Mouse (Mus musculus) midbrain, embryonic 14.5 days (tissue): ENCODE results near the gene Apbb2. TPM values are rescaled to one million over a fixed set of nuclear protein-coding genes. Genes with fewer than 3 reads are reported as not detected.

Experiments used
- ATAC-seq: fragments of 200-750 bp; cut with Nextera tagmentation; 2 replicates; pipeline ENCODE4 v1.8.0; 2017; ENCODE audit warnings: moderate number of reproducible peaks, moderate library complexity; ENCODE audit not compliant: low FRiP score, low TSS enrichment
- DNase-seq: peaks from one replicate; pipeline ENCODE4 v3.0.0-alpha.2; 2015
- H3K27ac ChIP-seq: fragments of 300-500 bp; sonication (generic); replicated peaks from 2 replicates; pipeline ENCODE4 v1.5.1; 2014; ENCODE audit warnings: mild to moderate bottlenecking, low read depth, low read length, moderate library complexity
- H3K27me3 ChIP-seq: fragments of 300-500 bp; sonication (generic); 2 replicates; pipeline ENCODE4 v1.6.1; 2014; ENCODE audit warnings: low read length, control low read depth, mixed read lengths; ENCODE audit not compliant: control insufficient read depth, insufficient read depth
- H3K36me3 ChIP-seq: fragments of 300-500 bp; sonication (generic); 2 replicates; pipeline ENCODE4 v1.6.1; 2014; ENCODE audit warnings: low read length, control low read depth; ENCODE audit not compliant: control insufficient read depth, insufficient read depth
- H3K4me1 ChIP-seq: fragments of 300-500 bp; sonication (generic); 2 replicates; pipeline ENCODE4 v1.6.1; 2014; ENCODE audit warnings: mild to moderate bottlenecking, antibody characterized with exemption, low read length, control low read depth; ENCODE audit not compliant: control insufficient read depth, insufficient read depth
- H3K4me2 ChIP-seq: fragments of 300-500 bp; sonication (generic); 2 replicates; pipeline ENCODE4 v1.6.1; 2014; ENCODE audit warnings: mild to moderate bottlenecking, low read length, moderate library complexity
- H3K4me3 ChIP-seq: fragments of 300-500 bp; sonication (generic); replicated peaks from 2 replicates; pipeline ENCODE4 v1.5.1; 2014; ENCODE audit warnings: low read depth, low read length
- H3K9ac ChIP-seq: fragments of 300-500 bp; sonication (generic); replicated peaks from 2 replicates; pipeline ENCODE4 v1.6.1; 2014; ENCODE audit warnings: mild to moderate bottlenecking, low read length, moderate library complexity
- H3K9me3 ChIP-seq: fragments of 300-500 bp; sonication (generic); 2 replicates; pipeline ENCODE4 v1.6.1; 2016; ENCODE audit warnings: low read length, control low read depth, mixed read lengths; ENCODE audit not compliant: control insufficient read depth
- whole genome bisulfite sequencing: fragments of 180-500 bp; shearing (Covaris S2); extraction: QIAGEN DNeasy Blood & Tissue Kit; methylation state at CpG from one replicate; pipeline ENCODE4 v1.1.7; 2014; 5-methylcytosine and 5-hydroxymethylcytosine counted together
- polyA plus RNA-seq: library from polyadenylated mRNA; unstranded; fragments of >200 nt; fragmentation: Nextera tagmentation; extraction: Ambion mirVana; gene quantifications from 2 replicates; pipeline ENCODE4 v1.2.1, GENCODE M21; 2014

Apbb2 gene
- polyA plus RNA-seq, 1 experiment from 2014 or later, result 116 TPM

DNA sequence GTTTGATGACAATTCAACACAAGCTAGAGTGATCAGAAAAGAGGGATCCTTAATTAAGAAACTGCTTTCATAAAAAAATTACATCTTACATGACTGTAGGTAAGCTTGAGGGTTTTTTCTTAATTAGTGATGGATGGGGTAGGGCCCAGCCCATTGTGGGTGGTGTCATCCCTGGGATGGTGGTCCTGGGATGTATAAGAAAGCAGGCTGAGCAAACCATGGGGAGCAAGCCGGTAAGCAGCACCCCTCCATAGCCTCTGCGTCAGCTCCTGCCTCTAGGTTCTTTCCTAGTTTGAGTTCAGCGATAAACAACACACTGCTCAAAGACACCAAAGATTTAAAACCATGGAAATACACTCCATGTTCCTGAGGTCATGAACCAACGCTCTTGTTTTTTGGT lies 78.3 kb downstream of the Apbb2 start:
- DNase-seq (no peak), ATAC-seq (no peak)
- no peak overlapping the region for H3K4me3 ChIP-seq
- H3K36me3 ChIP-seq, result no peaks in the 10 kb centered on the region
- peaks cover 21% of the 10 kb centered on the region for H3K4me1 ChIP-seq
- no peak overlapping the region for H3K9ac ChIP-seq
- no peak overlapping the region for H3K27ac ChIP-seq
- WGBS, result over 99% methylated on average over 4 of the region's 4 CpGs
- no peaks in the 10 kb centered on the region for H3K27me3 ChIP-seq
- no peaks in the 10 kb centered on the region for H3K9me3 ChIP-seq
- no peak overlapping the region for H3K4me2 ChIP-seq

DNA sequence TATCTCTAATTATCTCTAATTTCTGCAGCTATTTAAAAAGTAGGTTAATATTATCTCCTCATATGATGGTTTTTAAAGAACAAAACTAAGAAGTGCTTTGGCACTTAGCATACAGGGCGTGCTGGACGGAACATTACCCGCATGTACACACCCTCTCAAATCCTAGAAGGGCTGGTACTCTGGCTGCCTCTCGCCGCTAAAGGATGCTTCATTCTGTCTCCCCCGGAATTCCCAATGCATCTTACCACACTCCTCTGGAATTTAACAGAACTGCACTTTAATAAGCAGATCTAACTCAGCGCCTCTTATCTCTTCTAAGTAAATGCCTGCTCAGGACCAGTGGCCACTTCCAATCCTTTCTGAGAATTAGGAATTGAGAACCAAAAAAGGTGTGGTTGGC lies 80.8 kb downstream of the Apbb2 start:
- Histone ChIP-seq H3K9ac (no peak overlapping the region), H3K4me1 (peaks cover 20% of the 10 kb centered on the region), H3K27me3 (no peaks in the 10 kb centered on the region), H3K4me2 (no peak overlapping the region), H3K4me3 (no peak overlapping the region), H3K36me3 (no peaks in the 10 kb centered on the region), H3K27ac (no peak overlapping the region), H3K9me3 (no peaks in the 10 kb centered on the region)
- no peak for ATAC-seq
- no peak for DNase-seq
- 75% methylated on average over 7 of the region's 7 CpGs for WGBS

DNA sequence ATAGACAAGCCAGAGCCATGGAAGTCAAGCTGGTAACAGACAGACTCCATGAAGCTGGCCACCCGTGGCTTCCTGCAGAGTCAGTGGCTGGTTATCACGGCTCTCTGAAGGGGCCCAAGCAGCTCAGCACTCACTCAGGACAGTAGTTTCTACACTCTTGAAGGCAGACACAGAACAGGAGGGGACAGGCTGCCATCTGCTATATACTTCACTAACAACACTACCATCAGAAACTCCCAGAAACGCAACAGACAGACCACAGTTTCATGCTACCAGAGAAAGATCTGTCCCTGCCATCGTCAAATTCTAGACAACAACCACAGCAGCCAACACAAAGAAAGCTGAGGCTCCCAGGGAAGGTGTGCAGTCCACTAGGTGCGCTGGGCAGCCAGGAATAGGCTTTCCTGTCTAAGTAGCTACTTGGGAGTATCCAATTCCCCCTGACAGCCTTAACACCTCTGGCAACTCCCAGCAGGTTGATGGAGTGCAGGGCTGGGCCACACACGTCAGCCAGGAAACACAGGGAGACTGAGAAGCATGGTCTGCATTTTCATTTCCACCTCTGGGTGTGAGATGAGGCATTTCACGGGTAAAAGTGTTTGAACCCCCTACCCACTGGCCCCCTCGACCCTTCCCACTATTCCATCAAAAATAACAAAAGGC lies 81.8 kb downstream of the Apbb2 start:
- H3K27me3 ChIP-seq, result no peaks in the 10 kb centered on the region
- 0 out of 2 replicates have a peak overlapping the region, but pooled peaks have one; percentile 9 for H3K9ac ChIP-seq
- WGBS, result 60% methylated on average over 8 of the region's 8 CpGs
- no peak overlapping the region for H3K4me3 ChIP-seq
- H3K4me2 ChIP-seq, result no peak overlapping the region
- DNase-seq, result no peak
- H3K9me3 ChIP-seq, result no peaks in the 10 kb centered on the region
- H3K4me1 ChIP-seq, result peaks cover 20% of the 10 kb centered on the region
- no peaks in the 10 kb centered on the region for H3K36me3 ChIP-seq
- 0 out of 2 replicates have a peak overlapping the region, but pooled peaks have one; percentile 14 for H3K27ac ChIP-seq
- no peak for ATAC-seq

DNA sequence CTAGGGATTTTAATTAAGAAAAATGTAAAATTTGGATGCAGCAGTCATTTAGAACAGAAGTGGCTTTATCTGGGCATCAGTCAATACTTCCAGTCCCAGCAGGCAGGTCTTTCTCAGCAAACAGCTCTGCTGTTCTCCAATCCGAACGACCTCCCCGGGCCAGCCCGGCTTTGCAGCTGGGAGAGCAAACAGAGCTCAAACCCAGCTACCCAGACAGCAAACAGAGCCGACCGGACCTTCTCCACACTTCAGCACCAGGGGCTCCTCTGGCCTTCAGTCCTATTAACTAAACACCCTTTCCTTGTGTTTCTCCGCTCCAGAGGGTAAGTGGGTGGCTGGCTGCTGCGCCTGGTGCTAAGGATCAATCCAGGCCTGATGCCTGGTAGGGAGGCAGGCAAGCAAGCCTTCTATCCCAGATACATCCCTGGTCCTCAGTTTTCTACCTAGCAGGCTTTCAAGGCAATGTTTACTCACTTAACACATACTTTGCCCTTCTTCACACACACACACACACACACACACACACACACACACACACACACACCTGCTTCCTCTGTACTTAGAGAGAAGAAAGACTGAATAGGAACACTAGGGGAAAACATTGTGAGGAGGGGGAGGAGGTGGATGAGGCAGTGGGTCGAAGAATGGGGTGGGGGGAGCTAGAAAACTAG lies 82.9 kb downstream of the Apbb2 start:
- WGBS, result 45% methylated on average over 9 of the region's 9 CpGs

DNA sequence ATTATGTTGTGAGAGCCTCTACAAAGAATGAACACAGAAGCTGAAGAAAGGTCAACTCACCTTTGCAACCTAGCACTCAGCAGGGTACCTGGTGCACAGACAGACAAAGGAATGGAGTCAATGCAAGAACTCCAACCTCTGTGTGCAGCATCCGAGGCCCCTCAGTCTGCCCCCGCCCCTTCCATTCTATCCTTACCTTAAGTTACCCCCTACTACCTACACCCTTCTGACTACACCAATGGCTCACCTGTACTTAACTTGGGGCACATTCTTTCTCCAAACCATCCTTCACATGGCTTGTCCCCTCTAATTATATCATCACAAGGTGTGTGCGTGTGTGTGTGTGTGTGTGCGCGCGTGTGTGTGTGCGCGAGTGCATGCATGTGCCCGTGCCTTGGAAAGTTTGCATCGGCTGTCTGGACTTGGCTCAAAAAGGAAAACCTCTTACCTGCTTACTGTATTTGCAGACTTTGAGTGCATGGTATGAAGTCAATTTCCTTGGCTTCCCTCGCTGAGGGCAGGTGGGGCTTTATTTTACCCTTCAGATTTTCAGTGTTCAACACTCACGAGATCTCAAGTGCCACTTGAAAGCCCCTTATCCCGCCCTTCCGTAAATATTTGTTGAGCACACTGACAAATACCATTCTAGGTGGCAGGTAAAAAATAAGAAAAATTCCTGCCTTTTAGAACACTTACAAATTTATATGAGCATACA lies 84.7 kb downstream of the Apbb2 start:
- no peak for ATAC-seq
- Histone ChIP-seq H3K9ac (no peak overlapping the region), H3K9me3 (no peaks in the 10 kb centered on the region), H3K36me3 (no peaks in the 10 kb centered on the region), H3K4me3 (no peak overlapping the region), H3K4me1 (peaks cover 20% of the 10 kb centered on the region), H3K27ac (no peak overlapping the region), H3K4me2 (no peak overlapping the region), H3K27me3 (no peaks in the 10 kb centered on the region)
- WGBS, result 94% methylated on average over 14 of the region's 14 CpGs
- no peak for DNase-seq

More for the DNA sequence above, 82.9 kb downstream of the Apbb2 start:
- Histone ChIP-seq H3K9me3 (no peaks in the 10 kb centered on the region), H3K4me1 (peaks cover 20% of the 10 kb centered on the region), H3K27ac (no peak overlapping the region), H3K36me3 (no peaks in the 10 kb centered on the region), H3K4me2 (no peak overlapping the region), H3K4me3 (no peak overlapping the region), H3K27me3 (no peaks in the 10 kb centered on the region), H3K9ac (no peak overlapping the region)
- DNase-seq (no peak), ATAC-seq (no peak)

DNA sequence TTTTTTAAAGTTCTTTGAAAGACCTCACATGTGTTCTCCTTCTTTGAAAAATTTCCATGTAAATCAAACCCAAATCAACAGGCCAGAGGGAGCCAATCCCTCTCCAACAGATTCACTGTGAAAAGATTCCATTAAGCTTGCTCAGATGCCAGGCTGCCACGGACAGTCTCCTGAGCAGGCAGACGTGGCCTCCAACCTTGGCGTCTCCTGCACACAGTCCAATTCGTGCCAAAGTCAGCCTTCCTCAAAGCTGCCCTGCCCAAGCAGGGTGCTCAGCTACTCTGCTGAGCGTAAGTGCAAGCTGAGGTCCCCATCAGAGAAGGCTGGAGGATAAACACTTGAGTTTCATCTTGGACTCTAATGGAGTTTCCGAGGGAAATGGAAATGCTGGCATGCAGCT lies 85.8 kb downstream of the Apbb2 start:
- ATAC-seq (no peak), DNase-seq (no peak)
- H3K36me3 ChIP-seq, result no peaks in the 10 kb centered on the region
- WGBS, result 87% methylated on average over 6 of the region's 6 CpGs
- no peak overlapping the region for H3K9ac ChIP-seq
- no peaks in the 10 kb centered on the region for H3K27me3 ChIP-seq
- no peak overlapping the region for H3K4me2 ChIP-seq
- no peak overlapping the region for H3K4me3 ChIP-seq
- no peak overlapping the region for H3K27ac ChIP-seq
- H3K4me1 ChIP-seq, result peaks cover 20% of the 10 kb centered on the region
- no peaks in the 10 kb centered on the region for H3K9me3 ChIP-seq

DNA sequence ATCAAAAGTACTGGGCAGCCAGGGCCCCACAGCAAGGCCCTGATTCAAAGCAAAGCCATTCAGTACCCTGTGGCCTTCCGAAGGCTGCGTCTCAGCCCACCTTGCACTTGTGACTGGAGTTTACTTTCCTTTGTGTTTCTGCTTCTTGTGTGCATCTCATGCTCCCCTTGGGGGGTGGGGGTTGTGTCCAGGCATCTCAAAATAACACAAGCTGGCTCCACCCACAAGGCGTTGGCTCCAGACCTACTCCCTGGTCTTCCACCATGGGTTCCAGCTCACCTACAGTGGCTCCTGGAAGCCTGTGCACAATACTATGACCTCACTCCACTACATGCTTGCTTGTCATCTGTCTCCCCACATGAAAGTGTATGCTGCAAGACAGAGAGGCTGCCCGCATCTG lies 88.2 kb downstream of the Apbb2 start:
- Histone ChIP-seq H3K4me2 (no peak overlapping the region), H3K9ac (no peak overlapping the region), H3K4me3 (no peak overlapping the region), H3K27me3 (no peaks in the 10 kb centered on the region), H3K36me3 (no peaks in the 10 kb centered on the region), H3K9me3 (no peaks in the 10 kb centered on the region), H3K4me1 (peaks cover 13% of the 10 kb centered on the region; the same call in 1 of the 2 replicates), H3K27ac (no peak overlapping the region)
- WGBS, result 92% methylated on average over 4 of the region's 4 CpGs
- ATAC-seq, result no peak
- no peak for DNase-seq

DNA sequence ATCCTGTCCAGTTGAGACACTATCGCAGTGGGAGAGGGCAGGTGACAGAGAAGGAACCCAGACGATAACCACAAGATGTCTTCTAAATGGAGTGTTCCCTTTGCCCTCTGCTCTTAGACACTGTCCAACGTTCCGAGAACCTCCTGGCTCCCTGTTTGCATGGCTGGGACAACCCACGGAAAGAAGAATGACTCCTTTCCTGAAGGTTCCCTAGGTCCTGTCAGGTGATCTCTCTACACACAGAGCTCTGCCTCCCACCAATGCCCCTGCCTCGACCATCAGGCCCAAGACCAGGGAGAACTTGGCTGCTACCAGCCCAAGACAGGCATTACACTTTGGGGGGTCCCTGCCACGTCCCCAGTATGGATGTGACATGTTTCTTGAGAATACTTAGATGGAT lies 89.0 kb downstream of the Apbb2 start:
- no peak overlapping the region for H3K9ac ChIP-seq
- H3K27me3 ChIP-seq, result no peaks in the 10 kb centered on the region
- 0 out of 2 replicates have a peak, but pooled peaks cover 8% of the 10 kb centered on the region for H3K4me1 ChIP-seq
- H3K36me3 ChIP-seq, result no peaks in the 10 kb centered on the region
- ATAC-seq, result no peak
- no peak overlapping the region for H3K27ac ChIP-seq
- no peaks in the 10 kb centered on the region for H3K9me3 ChIP-seq
- DNase-seq, result no peak
- 91% methylated on average over 7 of the region's 7 CpGs for WGBS
- H3K4me2 ChIP-seq, result no peak overlapping the region
- H3K4me3 ChIP-seq, result no peak overlapping the region
